Mouse (Mus musculus): Measurements from ENCODE around the gene Uhrf1bp1l.

Uhrf1bp1l gene

GRCm38 (mm10) chr10:89855251-89855875 is 110.6 kb downstream of the Uhrf1bp1l start:
- peak; percentile 18 to 23 for DNase-seq

GRCm38 (mm10) chr10:89856286-89856685 is 111.5 kb downstream of the Uhrf1bp1l start:
- DNase-seq: peak; percentile 75 to 78

GRCm38 (mm10) chr10:89868211-89868610 is 123.4 kb downstream of the Uhrf1bp1l start:
- no peak for DNase-seq

GRCm38 (mm10) chr10:89868836-89869235 is 124.0 kb downstream of the Uhrf1bp1l start:
- DNase-seq: no peak
